Mouse (Mus musculus): ENCODE results near the gene Ptcra. TPM values are rescaled to one million over a fixed set of nuclear protein-coding genes. Genes with fewer than 3 reads are reported as not detected.
"Not testable (repeated sequence)": the region's sequence is repeated elsewhere in the genome, so short reads cannot be mapped to it uniquely, and the experiment has no call there.

Ptcra gene
- polyA plus RNA-seq (2012; rRNA removed) = not detected in 2 replicates

GRCm38 (mm10) chr17:46763544-46763943 lies at the start of gene Ptcra:
TSS of gene Ptcra (minus strand) at chr17:46763712.
- Histone ChIP-seq H3K4me1 (ENCODE audit: control insufficient read depth, insufficient read depth, low read length) (no peaks in the 10 kb centered on the region), H3K4me3 (replicated peaks; ENCODE audit: extremely low read depth, low read depth, low read length) (no peak within 1 kb of the TSS)
- DNase-seq = no peak
- TF ChIP-seq POLR2A (IDR thresholded peaks at IDR 0.05; ENCODE audit: borderline replicate concordance, extremely low read depth, low read depth, low read length) (no peak), CTCF (IDR thresholded peaks at IDR 0.05; ENCODE audit: insufficient read depth, low read length) (no peak)
- 56% methylated on average over 2 of the region's 2 CpGs for WGBS

GRCm38 (mm10) chr17:46812442-46812841 lies 48.9 kb upstream of the Ptcra start:
- H3K4me3 ChIP-seq (replicated peaks; ENCODE audit: extremely low read depth, low read depth, low read length) = no peak overlapping the region
- WGBS = 85% methylated on average over 1 of the region's 1 CpGs
- DNase-seq = no peak
- H3K4me1 ChIP-seq (ENCODE audit: control insufficient read depth, insufficient read depth, low read length) = no peaks in the 10 kb centered on the region
- TF ChIP-seq POLR2A (IDR thresholded peaks at IDR 0.05; ENCODE audit: borderline replicate concordance, extremely low read depth, low read depth, low read length) = no peak
- no peak for TF ChIP-seq CTCF (IDR thresholded peaks at IDR 0.05; ENCODE audit: insufficient read depth, low read length)

- no peak overlapping the region for H3K4me3 ChIP-seq (replicated peaks; ENCODE audit: extremely low read depth, low read depth, low read length)
- H3K4me1 ChIP-seq (ENCODE audit: control insufficient read depth, insufficient read depth, low read length) = no peaks in the 10 kb centered on the region
- 93% methylated on average over 3 of the region's 3 CpGs for WGBS
- no peak for DNase-seq
- no peak for TF ChIP-seq POLR2A (IDR thresholded peaks at IDR 0.05; ENCODE audit: borderline replicate concordance, extremely low read depth, low read depth, low read length)
- no peak for TF ChIP-seq CTCF (IDR thresholded peaks at IDR 0.05; ENCODE audit: insufficient read depth, low read length)
Measured at GRCm38 (mm10) chr17:46810672-46811071, 47.2 kb upstream of the Ptcra start.

GRCm38 (mm10) chr17:46809131-46809830 lies 45.8 kb upstream of the Ptcra start:
- no peak overlapping the region for H3K4me3 ChIP-seq (replicated peaks; ENCODE audit: extremely low read depth, low read depth, low read length)
- WGBS = 85% methylated on average over 6 of the region's 6 CpGs
- no peak for DNase-seq
- no peaks in the 10 kb centered on the region for H3K4me1 ChIP-seq (ENCODE audit: control insufficient read depth, insufficient read depth, low read length)
- TF ChIP-seq CTCF (IDR thresholded peaks at IDR 0.05; ENCODE audit: insufficient read depth, low read length) (no peak), POLR2A (IDR thresholded peaks at IDR 0.05; ENCODE audit: borderline replicate concordance, extremely low read depth, low read depth, low read length) (no peak)

- Histone ChIP-seq H3K4me1 (ENCODE audit: control insufficient read depth, insufficient read depth, low read length) (no peaks in the 10 kb centered on the region), H3K4me3 (replicated peaks; ENCODE audit: extremely low read depth, low read depth, low read length) (no peak overlapping the region)
- 89% methylated on average over 10 of the region's 10 CpGs for WGBS
- TF ChIP-seq POLR2A (IDR thresholded peaks at IDR 0.05; ENCODE audit: borderline replicate concordance, extremely low read depth, low read depth, low read length) (no peak), CTCF (IDR thresholded peaks at IDR 0.05; ENCODE audit: insufficient read depth, low read length) (no peak)
- no peak for DNase-seq
Measured at GRCm38 (mm10) chr17:46808376-46808775, 44.9 kb upstream of the Ptcra start.

- WGBS = 77% methylated on average over 6 of the region's 6 CpGs
- Histone ChIP-seq H3K4me1 (ENCODE audit: control insufficient read depth, insufficient read depth, low read length) (no peaks in the 10 kb centered on the region), H3K4me3 (replicated peaks; ENCODE audit: extremely low read depth, low read depth, low read length) (no peak overlapping the region)
- no peak for TF ChIP-seq POLR2A (IDR thresholded peaks at IDR 0.05; ENCODE audit: borderline replicate concordance, extremely low read depth, low read depth, low read length)
- TF ChIP-seq CTCF (IDR thresholded peaks at IDR 0.05; ENCODE audit: insufficient read depth, low read length) = no peak
- DNase-seq = no peak
Measured at GRCm38 (mm10) chr17:46801761-46802160, 38.2 kb upstream of the Ptcra start.

GRCm38 (mm10) chr17:46799680-46800079 lies 36.2 kb upstream of the Ptcra start:
- WGBS = 59% methylated on average over 10 of the region's 10 CpGs
- no peak overlapping the region for H3K4me3 ChIP-seq (replicated peaks; ENCODE audit: extremely low read depth, low read depth, low read length)
- no peaks in the 10 kb centered on the region for H3K4me1 ChIP-seq (ENCODE audit: control insufficient read depth, insufficient read depth, low read length)
- no peak for DNase-seq
- no peak for TF ChIP-seq POLR2A (IDR thresholded peaks at IDR 0.05; ENCODE audit: borderline replicate concordance, extremely low read depth, low read depth, low read length)
- TF ChIP-seq CTCF (IDR thresholded peaks at IDR 0.05; ENCODE audit: insufficient read depth, low read length) = no peak

GRCm38 (mm10) chr17:46797386-46797785 lies 33.9 kb upstream of the Ptcra start:
- no peak overlapping the region for H3K4me3 ChIP-seq (replicated peaks; ENCODE audit: extremely low read depth, low read depth, low read length)
- WGBS = 67% methylated on average over 8 of the region's 8 CpGs
- TF ChIP-seq CTCF (IDR thresholded peaks at IDR 0.05; ENCODE audit: insufficient read depth, low read length) (no peak), POLR2A (IDR thresholded peaks at IDR 0.05; ENCODE audit: borderline replicate concordance, extremely low read depth, low read depth, low read length) (no peak)
- no peak for DNase-seq
- H3K4me1 ChIP-seq (ENCODE audit: control insufficient read depth, insufficient read depth, low read length) = no peaks in the 10 kb centered on the region

- Histone ChIP-seq H3K4me3 (replicated peaks; ENCODE audit: extremely low read depth, low read depth, low read length) (no peak overlapping the region), H3K4me1 (ENCODE audit: control insufficient read depth, insufficient read depth, low read length) (no peaks in the 10 kb centered on the region)
- TF ChIP-seq POLR2A (IDR thresholded peaks at IDR 0.05; ENCODE audit: borderline replicate concordance, extremely low read depth, low read depth, low read length) = no peak
- TF ChIP-seq CTCF (IDR thresholded peaks at IDR 0.05; ENCODE audit: insufficient read depth, low read length) = no peak
- 79% methylated on average over 4 of the region's 4 CpGs for WGBS
- DNase-seq = no peak
Measured at GRCm38 (mm10) chr17:46796743-46797142, 33.2 kb upstream of the Ptcra start.

GRCm38 (mm10) chr17:46792963-46793362 lies 29.5 kb upstream of the Ptcra start:
- WGBS = 72% methylated on average over 2 of the region's 2 CpGs
- Histone ChIP-seq H3K4me1 (ENCODE audit: control insufficient read depth, insufficient read depth, low read length) (no peaks in the 10 kb centered on the region), H3K4me3 (replicated peaks; ENCODE audit: extremely low read depth, low read depth, low read length) (no peak overlapping the region)
- no peak for DNase-seq
- no peak for TF ChIP-seq CTCF (IDR thresholded peaks at IDR 0.05; ENCODE audit: insufficient read depth, low read length)
- no peak for TF ChIP-seq POLR2A (IDR thresholded peaks at IDR 0.05; ENCODE audit: borderline replicate concordance, extremely low read depth, low read depth, low read length)

GRCm38 (mm10) chr17:46787974-46788373 lies 24.5 kb upstream of the Ptcra start:
- WGBS = 75% methylated on average over 2 of the region's 2 CpGs

More at GRCm38 (mm10) chr17:46787974-46788373, 24.5 kb upstream of the Ptcra start:
- not testable (repeated sequence) for DNase-seq; H3K4me1 ChIP-seq (ENCODE audit: control insufficient read depth, insufficient read depth, low read length); H3K4me3 ChIP-seq (replicated peaks; ENCODE audit: extremely low read depth, low read depth, low read length)

All from lung, adult 2 months (tissue).